Mouse (Mus musculus): ENCODE data around the gene Slc9a5. TPM values are rescaled to one million over a fixed set of nuclear protein-coding genes. Genes with fewer than 3 reads are reported as not detected.

Slc9a5 gene
- polyA plus RNA-seq (2011; ENCODE audit: insufficient read depth, insufficient read length, low replicate concordance, missing spikeins) = 3.7 and 7.8 TPM in 2 replicates

DNA sequence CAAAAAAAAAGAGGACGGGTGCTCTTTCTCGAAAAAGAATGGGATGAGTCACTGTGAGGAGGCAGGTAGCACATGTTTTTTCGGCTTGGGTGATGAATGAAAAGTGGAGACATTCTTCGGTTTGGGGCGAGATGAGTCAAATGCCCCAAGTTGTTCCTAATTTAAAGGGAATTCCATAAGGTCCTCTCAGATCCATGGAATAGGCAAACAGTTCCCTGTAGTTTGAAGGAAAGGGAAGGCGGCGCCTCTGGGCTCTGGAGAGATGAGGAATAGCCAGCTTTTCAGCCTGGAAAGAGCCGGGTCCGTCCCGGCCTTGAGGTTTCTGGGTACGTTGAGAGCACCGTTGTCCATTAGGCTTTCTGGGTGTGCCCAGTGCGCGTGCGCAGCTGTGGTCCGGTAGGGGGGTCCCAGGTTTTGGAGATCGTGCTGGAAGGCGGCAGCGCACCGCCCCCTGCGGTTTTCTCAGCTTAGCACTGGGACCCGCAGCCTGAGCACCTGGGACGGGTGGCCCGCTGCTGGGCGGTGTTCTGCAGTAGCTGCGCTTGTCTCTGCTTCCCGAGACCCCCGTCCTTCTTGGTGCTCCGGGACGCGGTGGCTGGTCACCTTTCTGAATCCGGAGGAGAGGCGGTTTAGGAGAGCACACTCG is at the start of gene Slc9a5:
Gene Slc9a5 (plus strand): TSS at position 394 of the 646 bp plus-strand sequence.
- H3K4me3 ChIP-seq (replicated peaks; ENCODE audit: control insufficient read depth, low read depth, low read length) = peak within 1 kb of the TSS; percentile 91
- no peak for TF ChIP-seq POLR2A (IDR thresholded peaks at IDR 0.05; ENCODE audit: borderline replicate concordance, control insufficient read depth, low read depth, low read length)
- no peak for TF ChIP-seq CTCF (IDR thresholded peaks at IDR 0.05; ENCODE audit: control insufficient read depth, insufficient read depth, low read length)
- H3K4me1 ChIP-seq (ENCODE audit: control insufficient read depth, insufficient read depth, low read length) = no peaks in the 10 kb centered on the region; the same call in 1 of the 2 replicates
- H3K27ac ChIP-seq (ENCODE audit: control insufficient read depth, insufficient read depth, low read depth, low read length, poor library complexity) = peak within 1 kb of the TSS; percentile 83
- under 1% methylated on average over 34 of the region's 34 CpGs for WGBS

DNA sequence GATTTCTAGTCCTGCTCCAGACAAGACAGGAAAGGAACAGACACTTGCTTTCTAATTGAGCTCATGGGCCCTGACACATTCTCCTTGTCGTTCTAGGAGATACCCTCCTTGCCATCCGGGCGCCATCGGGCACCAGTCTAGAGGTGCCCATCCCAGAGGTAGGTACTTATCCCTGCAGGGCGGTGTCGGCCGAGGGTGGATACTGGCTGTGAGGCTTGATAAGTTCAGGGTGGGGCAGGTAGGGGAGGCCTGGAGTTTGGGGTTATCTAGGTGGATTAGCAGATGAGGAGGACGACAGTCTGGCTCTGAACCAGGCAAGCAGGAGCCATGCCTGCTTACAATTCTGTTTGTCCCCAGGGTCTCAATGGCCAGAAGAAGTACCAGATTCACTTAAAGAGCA is 48.7 kb upstream of the Slc9a5 start:
- peak overlapping the region; percentile 81 for H3K27ac ChIP-seq (ENCODE audit: control insufficient read depth, insufficient read depth, low read depth, low read length, poor library complexity)
- H3K4me3 ChIP-seq (replicated peaks; ENCODE audit: control insufficient read depth, low read depth, low read length) = peak overlapping the region; percentile 63
- no peak for TF ChIP-seq CTCF (IDR thresholded peaks at IDR 0.05; ENCODE audit: control insufficient read depth, insufficient read depth, low read length)
- TF ChIP-seq POLR2A (IDR thresholded peaks at IDR 0.05; ENCODE audit: borderline replicate concordance, control insufficient read depth, low read depth, low read length) = peak; percentile 84
- H3K4me1 ChIP-seq (ENCODE audit: control insufficient read depth, insufficient read depth, low read length) = peaks cover 4% of the 10 kb centered on the region
- WGBS = 67% methylated on average over 8 of the region's 8 CpGs

GRCm38 (mm10) chr8:105303396-105303795 is 45.2 kb upstream of the Slc9a5 start:
- Histone ChIP-seq H3K27ac (ENCODE audit: control insufficient read depth, insufficient read depth, low read depth, low read length, poor library complexity) (no peak overlapping the region), H3K4me1 (ENCODE audit: control insufficient read depth, insufficient read depth, low read length) (peaks cover 1% of the 10 kb centered on the region; the same call in 1 of the 2 replicates), H3K4me3 (replicated peaks; ENCODE audit: control insufficient read depth, low read depth, low read length) (no peak overlapping the region)
- TF ChIP-seq POLR2A (IDR thresholded peaks at IDR 0.05; ENCODE audit: borderline replicate concordance, control insufficient read depth, low read depth, low read length) (no peak), CTCF (IDR thresholded peaks at IDR 0.05; ENCODE audit: control insufficient read depth, insufficient read depth, low read length) (no peak)
- 74% methylated on average over 8 of the region's 8 CpGs for WGBS

- WGBS = 84% methylated on average over 9 of the region's 9 CpGs
- no peak overlapping the region for H3K4me3 ChIP-seq (replicated peaks; ENCODE audit: control insufficient read depth, low read depth, low read length)
- H3K27ac ChIP-seq (ENCODE audit: control insufficient read depth, insufficient read depth, low read depth, low read length, poor library complexity) = no peak overlapping the region
- H3K4me1 ChIP-seq (ENCODE audit: control insufficient read depth, insufficient read depth, low read length) = no peaks in the 10 kb centered on the region; the same call in 1 of the 2 replicates
- TF ChIP-seq POLR2A (IDR thresholded peaks at IDR 0.05; ENCODE audit: borderline replicate concordance, control insufficient read depth, low read depth, low read length) (no peak), CTCF (IDR thresholded peaks at IDR 0.05; ENCODE audit: control insufficient read depth, insufficient read depth, low read length) (no peak)
Measured at GRCm38 (mm10) chr8:105303874-105304273, 44.8 kb upstream of the Slc9a5 start.

- H3K4me3 ChIP-seq (replicated peaks; ENCODE audit: control insufficient read depth, low read depth, low read length) = no peak overlapping the region
- no peak overlapping the region for H3K27ac ChIP-seq (ENCODE audit: control insufficient read depth, insufficient read depth, low read depth, low read length, poor library complexity)
- no peak for TF ChIP-seq CTCF (IDR thresholded peaks at IDR 0.05; ENCODE audit: control insufficient read depth, insufficient read depth, low read length)
- no peak for TF ChIP-seq POLR2A (IDR thresholded peaks at IDR 0.05; ENCODE audit: borderline replicate concordance, control insufficient read depth, low read depth, low read length)
- WGBS = 51% methylated on average over 9 of the region's 9 CpGs
- H3K4me1 ChIP-seq (ENCODE audit: control insufficient read depth, insufficient read depth, low read length) = no peaks in the 10 kb centered on the region; the same call in 1 of the 2 replicates
Measured at GRCm38 (mm10) chr8:105304325-105305210, 44.1 kb upstream of the Slc9a5 start.

DNA sequence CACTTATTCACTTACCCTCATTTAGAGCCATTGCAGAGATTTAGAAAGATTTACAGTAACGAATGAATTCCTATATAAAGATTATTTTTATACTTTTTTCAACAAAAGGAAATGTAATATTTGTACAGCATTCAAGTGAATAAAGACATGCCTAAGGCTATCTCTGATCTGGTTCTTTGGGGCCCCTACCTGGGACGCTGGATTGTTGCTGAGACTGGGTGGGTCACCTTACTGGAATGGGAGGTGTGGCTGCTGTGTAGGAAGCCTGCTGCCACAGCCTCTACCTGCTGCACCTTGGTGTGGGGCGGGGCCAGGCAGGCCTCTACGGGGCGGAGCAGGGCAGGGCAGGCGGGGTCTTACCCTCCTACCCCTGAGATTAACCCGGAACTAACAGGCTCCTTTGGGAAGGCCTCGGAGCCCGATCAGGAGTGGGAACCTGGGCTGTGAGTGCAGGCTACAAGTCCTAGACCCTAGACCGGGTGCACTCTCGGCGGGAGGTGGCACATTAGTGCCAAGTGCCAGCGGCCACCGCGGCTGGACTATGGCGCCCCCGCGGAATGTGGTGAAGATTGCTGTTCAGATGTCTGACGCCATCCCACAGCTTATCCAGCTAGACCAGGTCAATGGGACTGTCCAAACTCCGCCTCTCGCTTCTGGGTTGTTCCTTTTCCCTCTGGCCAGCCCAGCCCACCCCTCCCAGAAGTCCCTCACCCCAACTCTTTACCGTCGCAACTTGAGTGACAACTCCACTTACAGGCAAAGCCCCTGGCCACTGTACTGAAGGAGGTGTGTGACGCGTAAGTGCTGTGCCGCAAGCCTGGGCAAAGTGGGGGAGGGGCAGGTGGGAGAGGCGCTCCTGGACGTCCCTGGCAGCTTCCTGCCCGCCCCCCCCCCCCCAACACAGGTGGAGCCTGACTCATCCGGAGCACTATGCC is 43.2 kb upstream of the Slc9a5 start, which contains the start of gene Elmo3:
Gene Elmo3 (plus strand): TSS at position 391 of the 935 bp plus-strand sequence.
- Histone ChIP-seq H3K27ac (ENCODE audit: control insufficient read depth, insufficient read depth, low read depth, low read length, poor library complexity) (peak within 1 kb of the TSS; percentile 7), H3K4me3 (replicated peaks; ENCODE audit: control insufficient read depth, low read depth, low read length) (peak within 1 kb of the TSS; percentile 2), H3K4me1 (ENCODE audit: control insufficient read depth, insufficient read depth, low read length) (no peaks in the 10 kb centered on the region; the same call in 1 of the 2 replicates)
- no peak for TF ChIP-seq CTCF (IDR thresholded peaks at IDR 0.05; ENCODE audit: control insufficient read depth, insufficient read depth, low read length)
- TF ChIP-seq POLR2A (IDR thresholded peaks at IDR 0.05; ENCODE audit: borderline replicate concordance, control insufficient read depth, low read depth, low read length) = 0 out of 2 replicates have a peak, but pooled peaks have one; percentile 34
- 9% methylated on average over 29 of the region's 30 CpGs for WGBS

DNA sequence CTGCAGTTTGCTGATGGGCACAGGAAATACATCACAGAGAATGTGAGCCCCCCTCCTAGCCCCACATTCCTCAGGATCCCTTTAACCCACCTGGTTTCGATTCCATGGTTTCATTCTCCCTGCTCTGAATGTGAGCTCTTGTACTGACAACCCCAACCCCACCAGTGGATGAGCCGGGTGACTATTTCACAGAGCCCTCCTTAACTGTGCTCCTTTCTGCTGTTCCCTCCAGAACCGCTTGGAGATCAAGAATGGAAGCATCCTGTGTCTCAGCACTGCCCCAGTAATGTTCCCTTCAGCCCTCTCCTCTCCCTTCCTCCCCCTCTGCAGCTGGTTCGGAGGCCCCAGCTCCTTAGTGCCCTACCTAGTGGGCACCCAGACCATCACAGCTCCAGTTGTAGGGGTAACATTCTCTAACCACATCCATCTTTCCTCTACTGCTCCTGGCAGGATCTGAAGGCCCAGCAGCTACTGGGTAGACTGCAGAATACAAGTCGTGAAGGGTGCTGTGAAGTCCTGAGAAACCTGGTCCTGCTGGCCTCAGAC is 42.4 kb upstream of the Slc9a5 start:
- WGBS = 41% methylated on average over 5 of the region's 5 CpGs
- no peak overlapping the region for H3K4me3 ChIP-seq (replicated peaks; ENCODE audit: control insufficient read depth, low read depth, low read length)
- TF ChIP-seq POLR2A (IDR thresholded peaks at IDR 0.05; ENCODE audit: borderline replicate concordance, control insufficient read depth, low read depth, low read length) (no peak), CTCF (IDR thresholded peaks at IDR 0.05; ENCODE audit: control insufficient read depth, insufficient read depth, low read length) (no peak)

More for the DNA sequence above, 42.4 kb upstream of the Slc9a5 start:
- no peak overlapping the region for H3K27ac ChIP-seq (ENCODE audit: control insufficient read depth, insufficient read depth, low read depth, low read length, poor library complexity)
- H3K4me1 ChIP-seq (ENCODE audit: control insufficient read depth, insufficient read depth, low read length) = no peaks in the 10 kb centered on the region; the same call in 1 of the 2 replicates
